Mouse (Mus musculus) hindbrain, embryonic 14.5 days (tissue): ENCODE data around the gene Gabra1. TPM values are rescaled to one million over a fixed set of nuclear protein-coding genes. Genes with fewer than 3 reads are reported as not detected.

Source experiments
- ATAC-seq: fragments of 200-750 bp; cut with Nextera tagmentation; 2 replicates; pipeline ENCODE4 v1.8.0; 2017; ENCODE audit warnings: moderate number of reproducible peaks, mild to moderate bottlenecking, moderate TSS enrichment, moderate library complexity; ENCODE audit not compliant: low FRiP score
- DNase-seq: peaks from one replicate; pipeline ENCODE4 v3.0.0-alpha.2; 2015; ENCODE audit warnings: low spot score
- H3K27ac ChIP-seq: fragments of 300-500 bp; sonication (generic); 2 replicates; pipeline ENCODE4 v1.5.1; 2014; ENCODE audit warnings: mild to moderate bottlenecking, moderate library complexity
- H3K27me3 ChIP-seq: fragments of 300-500 bp; sonication (generic); 2 replicates; pipeline ENCODE4 v1.6.1; 2014; ENCODE audit warnings: mild to moderate bottlenecking, low read length, mixed read lengths; ENCODE audit not compliant: control insufficient read depth, insufficient read depth
- H3K36me3 ChIP-seq: fragments of 300-500 bp; sonication (generic); replicated peaks from 2 replicates; pipeline ENCODE4 v1.6.1; 2014; ENCODE audit not compliant: control insufficient read depth, insufficient read depth
- H3K4me1 ChIP-seq: fragments of 300-500 bp; sonication (generic); replicated peaks from 2 replicates; pipeline ENCODE4 v1.6.1; 2014; ENCODE audit warnings: antibody characterized with exemption, low read length, mixed read lengths; ENCODE audit not compliant: control insufficient read depth, insufficient read depth
- H3K4me2 ChIP-seq: fragments of 300-500 bp; sonication (generic); replicated peaks from 2 replicates; pipeline ENCODE4 v1.6.1; 2014; ENCODE audit warnings: mild to moderate bottlenecking, moderate library complexity
- H3K4me3 ChIP-seq: fragments of 300-500 bp; sonication (generic); replicated peaks from 2 replicates; pipeline ENCODE4 v1.5.1; 2014; ENCODE audit warnings: mild to moderate bottlenecking, low read length
- H3K9ac ChIP-seq: fragments of 300-500 bp; sonication (generic); 2 replicates; pipeline ENCODE4 v1.6.1; 2014
- H3K9me3 ChIP-seq: fragments of 300-500 bp; sonication (generic); 2 replicates; pipeline ENCODE4 v1.6.1; 2016; ENCODE audit warnings: low read length; ENCODE audit not compliant: control insufficient read depth
- WGBS: fragments of 180-500 bp; shearing (Covaris S2); extraction: QIAGEN DNeasy Blood & Tissue Kit; methylation state at CpG from one replicate; pipeline ENCODE4 v1.1.7; 2014; 5-methylcytosine and 5-hydroxymethylcytosine counted together
- polyA plus RNA-seq: library from polyadenylated mRNA; unstranded; fragments of >200 nt; fragmentation: Nextera tagmentation; extraction: Ambion mirVana; gene quantifications from 2 replicates; pipeline ENCODE4 v1.2.1, GENCODE M21; 2014

Gabra1 gene
- 18.6 and 24.6 TPM in 2 replicates for polyA plus RNA-seq

- ATAC-seq = peak; percentile 81
- Histone ChIP-seq H3K27ac (peak within 1 kb of the TSS; percentile 78), H3K9me3 (no peaks in the 10 kb centered on the region), H3K4me3 (peak within 1 kb of the TSS; percentile 55), H3K4me1 (0 out of 2 replicates have a peak, but pooled peaks cover 4% of the 10 kb centered on the region), H3K4me2 (peak within 1 kb of the TSS; percentile 65), H3K9ac (peak within 1 kb of the TSS; percentile 73), H3K27me3 (peaks cover 3% of the 10 kb centered on the region; the same call in 1 of the 2 replicates), H3K36me3 (no peaks in the 10 kb centered on the region)
- DNase-seq = peak; percentile 59
- 2% methylated on average over 13 of the region's 13 CpGs for WGBS
Observed at GRCm38 (mm10) chr11:42182825-42183152, at the start of gene Gabra1. Gene Gabra1, minus strand, starts transcription at chr11:42182930.

GRCm38 (mm10) chr11:42181973-42182824, 531 bp downstream of the Gabra1 start:
- ATAC-seq (peak; percentile 93), DNase-seq (peak; percentile 69)
- WGBS = 1% methylated on average over 35 of the region's 35 CpGs
- no peaks in the 10 kb centered on the region for H3K36me3 ChIP-seq
- peaks cover 3% of the 10 kb centered on the region; the same call in 1 of the 2 replicates for H3K27me3 ChIP-seq
- peak overlapping the region; percentile 65 for H3K4me2 ChIP-seq
- H3K4me3 ChIP-seq = peak overlapping the region; percentile 55
- peak overlapping the region; percentile 73 for H3K9ac ChIP-seq
- peak overlapping the region; percentile 78 for H3K27ac ChIP-seq
- H3K4me1 ChIP-seq = 0 out of 2 replicates have a peak, but pooled peaks cover 4% of the 10 kb centered on the region
- no peaks in the 10 kb centered on the region for H3K9me3 ChIP-seq

- peak overlapping the region; percentile 78 for H3K27ac ChIP-seq
- ATAC-seq (peak; percentile 52; the same call in 1 of the 2 replicates), DNase-seq (peak; percentile 37)
- H3K4me3 ChIP-seq = peak overlapping the region; percentile 55
- no peaks in the 10 kb centered on the region for H3K36me3 ChIP-seq
- 0 out of 2 replicates have a peak, but pooled peaks cover 4% of the 10 kb centered on the region for H3K4me1 ChIP-seq
- peak overlapping the region; percentile 73 for H3K9ac ChIP-seq
- 20% methylated on average over 5 of the region's 5 CpGs for WGBS
- H3K9me3 ChIP-seq = no peaks in the 10 kb centered on the region
- peaks cover 3% of the 10 kb centered on the region; the same call in 1 of the 2 replicates for H3K27me3 ChIP-seq
- H3K4me2 ChIP-seq = peak overlapping the region; percentile 65
Observed at GRCm38 (mm10) chr11:42181426-42181825, 1.3 kb downstream of the Gabra1 start.

GRCm38 (mm10) chr11:42179535-42179934, 3.2 kb downstream of the Gabra1 start:
- no peaks in the 10 kb centered on the region for H3K36me3 ChIP-seq
- H3K4me2 ChIP-seq = peak overlapping the region; percentile 24
- no peak for ATAC-seq
- no peak for DNase-seq
- no peak overlapping the region for H3K4me3 ChIP-seq
- no peak overlapping the region for H3K9ac ChIP-seq
- peaks cover 3% of the 10 kb centered on the region; the same call in 1 of the 2 replicates for H3K27me3 ChIP-seq
- no peak overlapping the region for H3K27ac ChIP-seq
- 86% methylated on average over 5 of the region's 5 CpGs for WGBS
- H3K9me3 ChIP-seq = no peaks in the 10 kb centered on the region
- H3K4me1 ChIP-seq = 0 out of 2 replicates have a peak, but pooled peaks cover 4% of the 10 kb centered on the region

GRCm38 (mm10) chr11:42178296-42178695, 4.4 kb downstream of the Gabra1 start:
- peak; percentile 64 for DNase-seq
- Histone ChIP-seq H3K4me1 (0 out of 2 replicates have a peak, but pooled peaks cover under 1% of the 10 kb centered on the region), H3K4me3 (no peak overlapping the region), H3K9me3 (no peaks in the 10 kb centered on the region), H3K36me3 (no peaks in the 10 kb centered on the region), H3K27ac (no peak overlapping the region), H3K9ac (no peak overlapping the region), H3K27me3 (peaks cover 3% of the 10 kb centered on the region; the same call in 1 of the 2 replicates), H3K4me2 (no peak overlapping the region)
- WGBS = 91% methylated on average over 2 of the region's 2 CpGs
- no peak for ATAC-seq

- Histone ChIP-seq H3K4me2 (no peak overlapping the region), H3K27me3 (no peaks in the 10 kb centered on the region), H3K9ac (no peak overlapping the region), H3K27ac (no peak overlapping the region), H3K4me3 (no peak overlapping the region), H3K4me1 (no peaks in the 10 kb centered on the region), H3K36me3 (no peaks in the 10 kb centered on the region), H3K9me3 (no peaks in the 10 kb centered on the region)
- ATAC-seq (no peak), DNase-seq (no peak)
- WGBS = 93% methylated on average over 5 of the region's 5 CpGs
Observed at GRCm38 (mm10) chr11:42151396-42151795, 31.3 kb downstream of the Gabra1 start.

GRCm38 (mm10) chr11:42116931-42117330, 65.8 kb downstream of the Gabra1 start:
- WGBS = 97% methylated on average over 1 of the region's 1 CpGs

GRCm38 (mm10) chr11:42110051-42110450, 72.7 kb downstream of the Gabra1 start:
- H3K36me3 ChIP-seq = no peaks in the 10 kb centered on the region
- DNase-seq (no peak), ATAC-seq (no peak)
- no peak overlapping the region for H3K4me3 ChIP-seq
- H3K27ac ChIP-seq = no peak overlapping the region
- 83% methylated on average over 1 of the region's 1 CpGs for WGBS
- H3K27me3 ChIP-seq = no peaks in the 10 kb centered on the region
- no peak overlapping the region for H3K9ac ChIP-seq
- no peak overlapping the region for H3K4me2 ChIP-seq
- H3K4me1 ChIP-seq = no peaks in the 10 kb centered on the region
- 0 out of 2 replicates have a peak, but pooled peaks cover 4% of the 10 kb centered on the region for H3K9me3 ChIP-seq

More at GRCm38 (mm10) chr11:42116931-42117330, 65.8 kb downstream of the Gabra1 start:
- no peaks in the 10 kb centered on the region for H3K9me3 ChIP-seq
- H3K36me3 ChIP-seq = no peaks in the 10 kb centered on the region
- ATAC-seq (no peak), DNase-seq (no peak)
- no peak overlapping the region for H3K27ac ChIP-seq
- no peak overlapping the region for H3K4me3 ChIP-seq
- H3K9ac ChIP-seq = no peak overlapping the region
- no peak overlapping the region for H3K4me2 ChIP-seq
- H3K4me1 ChIP-seq = no peaks in the 10 kb centered on the region
- H3K27me3 ChIP-seq = no peaks in the 10 kb centered on the region

GRCm38 (mm10) chr11:42109627-42110026, 73.1 kb downstream of the Gabra1 start:
- 0 out of 2 replicates have a peak, but pooled peaks cover 4% of the 10 kb centered on the region for H3K9me3 ChIP-seq
- H3K27ac ChIP-seq = no peak overlapping the region
- no peak for DNase-seq
- no peaks in the 10 kb centered on the region for H3K27me3 ChIP-seq
- no peak overlapping the region for H3K4me2 ChIP-seq
- H3K4me1 ChIP-seq = no peaks in the 10 kb centered on the region
- ATAC-seq = no peak
- no peaks in the 10 kb centered on the region for H3K36me3 ChIP-seq
- H3K9ac ChIP-seq = no peak overlapping the region
- H3K4me3 ChIP-seq = no peak overlapping the region
